Mouse (Mus musculus) heart, postnatal 0 days (tissue): ENCODE data around the gene Per2.
A peak's percentile ranks its signal among the peaks of the same experiment; 100 is the strongest.

Experiments
- CTCF ChIP-seq: IDR thresholded peaks from 2 replicates; pipeline ENCODE4 v1.5.1; 2016; ENCODE audit warnings: antibody characterized with exemption, control low read depth, low read depth
- EP300 ChIP-seq: IDR thresholded peaks from 2 replicates; pipeline ENCODE4 v1.6.1; 2016; ENCODE audit warnings: antibody characterized with exemption, low read depth

- TF ChIP-seq CTCF (no peak), EP300 (peak; percentile 35; the same call in 1 of the 2 replicates)
Observed at GRCm38 (mm10) chr1:91448688-91449087, 10.4 kb downstream of the Per2 start.
